Mouse (Mus musculus) CH12.LX (cell line): ENCODE data around the gene Aurkb. TPM values are rescaled to one million over a fixed set of nuclear protein-coding genes. Genes with fewer than 3 reads are reported as not detected.

Source experiments
- DNase-seq: peaks from one replicate; pipeline ENCODE4 v3.0.0-alpha.2; 2013; ENCODE audit errors: extremely low read depth
- H3K27ac ChIP-seq: 2 replicates; pipeline ENCODE4 v1.5.1; 2012; ENCODE audit warnings: low read depth, mild to moderate bottlenecking, control low read depth, moderate library complexity; ENCODE audit not compliant: insufficient read depth
- H3K27me3 ChIP-seq: replicated peaks from 2 replicates; pipeline ENCODE3; 2012; ENCODE audit warnings: inconsistent platforms
- H3K36me3 ChIP-seq, 2 experiments: replicated peaks in 1 of 2; 2 replicates each; pipeline versions ENCODE3 to v1.6.1; 2012; ENCODE audit warnings: inconsistent platforms in 1 of 2, low read length in 1 of 2, mild to moderate bottlenecking in 1 of 2, mixed read lengths in 1 of 2, moderate library complexity in 1 of 2; ENCODE audit not compliant: control insufficient read depth in 1 of 2, insufficient read depth in 1 of 2
- H3K4me1 ChIP-seq, 2 experiments: 2 replicates each; pipeline ENCODE4 v1.6.1; 2012; ENCODE audit warnings: inconsistent platforms in 1 of 2, moderate library complexity in 1 of 2; ENCODE audit not compliant: insufficient read depth in 2 of 2, control insufficient read depth in 1 of 2
- H3K4me2 ChIP-seq: 2 replicates; pipeline ENCODE4 v1.6.1; 2012; ENCODE audit warnings: low read depth, mild to moderate bottlenecking, control low read depth; ENCODE audit not compliant: poor library complexity, insufficient read depth, severe bottlenecking
- H3K4me3 ChIP-seq, 3 experiments: fragments of 150-350 bp in 1 of 3; sonication (generic) in 1 of 3; replicated peaks in 1 of 3; 2 replicates each; pipeline versions ENCODE3 to v1.5.1; 2011 to 2012; ENCODE audit warnings: low read depth in 2 of 3, low read length in 2 of 3, mild to moderate bottlenecking in 2 of 3, moderate library complexity in 2 of 3, control low read depth in 1 of 3, improper control_type of control experiment in 1 of 3, inconsistent platforms in 1 of 3, mixed read lengths in 1 of 3; ENCODE audit not compliant: poor library complexity in 1 of 3
- H3K79me2 ChIP-seq: replicated peaks from 2 replicates; pipeline ENCODE4 v1.6.1; 2012; ENCODE audit warnings: mild to moderate bottlenecking, moderate library complexity; ENCODE audit not compliant: control insufficient read depth, poor library complexity, insufficient read depth, severe bottlenecking; ENCODE audit errors: extremely low read depth
- H3K9ac ChIP-seq: 2 replicates; pipeline ENCODE4 v1.6.1; 2012; ENCODE audit warnings: low read depth, mild to moderate bottlenecking, control low read depth, moderate library complexity; ENCODE audit not compliant: insufficient read depth
- H3K9me3 ChIP-seq: replicated peaks from 2 replicates; pipeline ENCODE3; 2012; ENCODE audit warnings: low read length, inconsistent platforms, mixed read lengths
- BHLHE40 ChIP-seq: IDR thresholded peaks from 2 replicates; pipeline ENCODE4 v1.6.1; 2011; ENCODE audit warnings: mild to moderate bottlenecking, low read depth, low read length, improper control_type of control experiment
- CHD1 ChIP-seq: IDR thresholded peaks from 2 replicates; pipeline ENCODE4 v1.6.1; 2012; ENCODE audit warnings: low read depth, low read length, improper control_type of control experiment, inconsistent platforms
- CHD2 ChIP-seq: IDR thresholded peaks from 2 replicates; pipeline ENCODE4 v1.6.1; 2011; ENCODE audit warnings: low read length, improper control_type of control experiment
- CTCF ChIP-seq, 2 experiments: IDR thresholded peaks in 1 of 2; conservative IDR thresholded peaks in 1 of 2; 2 replicates each; pipeline ENCODE4 v1.5.1; 2011 to 2012; ENCODE audit warnings: low read depth in 2 of 2, low read length in 2 of 2, improper control_type of control experiment in 1 of 2, inconsistent platforms in 1 of 2, mild to moderate bottlenecking in 1 of 2, moderate library complexity in 1 of 2
- ELF1 ChIP-seq: IDR thresholded peaks from 2 replicates; pipeline ENCODE4 v1.6.1; 2014; ENCODE audit warnings: low read depth, mild to moderate bottlenecking, inconsistent platforms, low read length, improper control_type of control experiment
- ETS1 ChIP-seq: conservative IDR thresholded peaks from 2 replicates; pipeline ENCODE4 v1.6.1; 2012; ENCODE audit warnings: low read depth, mild to moderate bottlenecking, inconsistent platforms, low read length, improper control_type of control experiment, moderate library complexity
- GABPA ChIP-seq: IDR thresholded peaks from 2 replicates; pipeline ENCODE4 v1.6.1; 2012; ENCODE audit warnings: low read depth, low read length, improper control_type of control experiment, inconsistent platforms; ENCODE audit not compliant: insufficient replicate concordance
- JUN ChIP-seq: IDR thresholded peaks from 2 replicates; pipeline ENCODE4 v1.6.1; 2011; ENCODE audit warnings: low read depth, mild to moderate bottlenecking, low read length, improper control_type of control experiment, moderate library complexity; ENCODE audit not compliant: insufficient read depth
- KAT2A ChIP-seq: IDR thresholded peaks from 2 replicates; pipeline ENCODE4 v1.6.1; 2012; ENCODE audit warnings: low read length, improper control_type of control experiment, inconsistent platforms; ENCODE audit not compliant: insufficient replicate concordance
- MAX ChIP-seq: IDR thresholded peaks from 2 replicates; pipeline ENCODE4 v1.6.1; 2011; ENCODE audit warnings: low read length, improper control_type of control experiment
- MXI1 ChIP-seq: IDR thresholded peaks from 2 replicates; pipeline ENCODE4 v1.6.1; 2011; ENCODE audit warnings: mild to moderate bottlenecking, low read depth, low read length, improper control_type of control experiment
- MYC ChIP-seq: IDR thresholded peaks from 2 replicates; pipeline ENCODE4 v1.6.1; 2011; ENCODE audit warnings: low read depth, mild to moderate bottlenecking, improper control_type of control experiment, low read length
- POLR2A ChIP-seq: IDR thresholded peaks from 2 replicates; pipeline ENCODE4 v1.6.1; 2011; ENCODE audit warnings: low read depth, mild to moderate bottlenecking, improper control_type of control experiment, low read length
- RAD21 ChIP-seq: IDR thresholded peaks from 2 replicates; pipeline ENCODE4 v1.6.1; 2011; ENCODE audit warnings: low read depth, mild to moderate bottlenecking, low read length, improper control_type of control experiment, moderate library complexity
- RCOR1 ChIP-seq: conservative IDR thresholded peaks from 2 replicates; pipeline ENCODE4 v1.6.1; 2012; ENCODE audit warnings: low read depth, mild to moderate bottlenecking, inconsistent platforms, low read length, improper control_type of control experiment
- SIN3A ChIP-seq: IDR thresholded peaks from 2 replicates; pipeline ENCODE4 v1.6.1; 2012; ENCODE audit warnings: low read length, improper control_type of control experiment, inconsistent platforms
- SMC3 ChIP-seq: IDR thresholded peaks from 2 replicates; pipeline ENCODE4 v1.6.1; 2011; ENCODE audit warnings: low read depth, low read length, improper control_type of control experiment
- TBP ChIP-seq: conservative IDR thresholded peaks from 2 replicates; pipeline ENCODE4 v1.6.1; 2011; ENCODE audit warnings: low read depth, low read length, improper control_type of control experiment
- TCF12 ChIP-seq: IDR thresholded peaks from 2 replicates; pipeline ENCODE4 v1.6.1; 2014; ENCODE audit warnings: low read depth, mild to moderate bottlenecking, inconsistent platforms, low read length, improper control_type of control experiment
- ZC3H11A ChIP-seq: IDR thresholded peaks from 2 replicates; pipeline ENCODE4 v1.6.1; 2012; ENCODE audit warnings: low read depth, mild to moderate bottlenecking, inconsistent platforms, low read length, improper control_type of control experiment
- dilution Hi-C: fragments of 300-500 bp; cut with MboI; formaldehyde crosslinking; loops from 2 replicates; pipeline ENCODE4 v1.14.3; 2020; ENCODE audit warnings: low sequenced_read_pairs; ENCODE audit not compliant: extremely low pct_unique_long_range_greater_than_20kb, extremely low pct_ligation_motif_present
- in situ Hi-C: fragments of 300-500 bp; cut with MboI; formaldehyde crosslinking; loops from 3 replicates; pipeline ENCODE4 v1.14.3; 2019; ENCODE audit warnings: low sequenced_read_pairs, low pct_ligation_motif_present, low pct_unique_long_range_greater_than_20kb, mixed read lengths
- polyA plus RNA-seq: library from polyadenylated mRNA; unstranded; fragments of >175 nt; gene quantifications from 2 replicates; pipeline ENCODE4 v1.2.1, GENCODE M21; 2012; ENCODE audit warnings: low read depth; ENCODE audit not compliant: insufficient read length
- total RNA-seq, 2 experiments: library from RNA; depleted of rRNA; stranded (reverse); fragments of 300-350 nt in 1 of 2; fragments of >200 nt in 1 of 2; gene quantifications; 2 replicates each; pipeline ENCODE4 v1.2.3; 2012 to 2014

The Aurkb gene
- total and polyA plus RNA-seq, 3 experiments = 170 to 200 (median 190) TPM

GRCm38 (mm10) chr11:69033552-69033951, 11.9 kb upstream of the Aurkb start:
- H3K27ac ChIP-seq = no peak overlapping the region
- peaks cover 67 to 78% of the 10 kb centered on the region in 2 experiments for H3K36me3 ChIP-seq
- H3K9me3 ChIP-seq = no peaks in the 10 kb centered on the region
- no peak overlapping the region for H3K4me3 ChIP-seq
- TF ChIP-seq ELF1 = no peak
- TF ChIP-seq SMC3 = no peak
- no peak for TF ChIP-seq KAT2A
- TF ChIP-seq BHLHE40 = no peak
- no peak for TF ChIP-seq ETS1
- TF ChIP-seq RAD21 = no peak
- TF ChIP-seq JUN = no peak
- no peak for TF ChIP-seq SIN3A
- TF ChIP-seq RCOR1 = no peak
- TF ChIP-seq TBP = no peak
- TF ChIP-seq MYC = no peak
- TF ChIP-seq CHD1 = no peak
- TF ChIP-seq MXI1 = no peak
- TF ChIP-seq CHD2 = no peak
- TF ChIP-seq GABPA = no peak
- TF ChIP-seq ZC3H11A = no peak
- TF ChIP-seq POLR2A = no peak
- TF ChIP-seq TCF12 = no peak
- H3K79me2 ChIP-seq = no peaks in the 10 kb centered on the region
- dilution Hi-C loops = no loop called here
- in situ Hi-C loops = no loop called here
- no peak overlapping the region for H3K9ac ChIP-seq
- H3K4me2 ChIP-seq = no peak overlapping the region
- H3K4me1 ChIP-seq = peaks cover 12 to 22% of the 10 kb centered on the region in 2 experiments
- DNase-seq = no peak
- H3K27me3 ChIP-seq = no peaks in the 10 kb centered on the region

GRCm38 (mm10) chr11:69034585-69034984, 10.9 kb upstream of the Aurkb start:
- no peak for DNase-seq
- in situ Hi-C loops = no loop called here

More at GRCm38 (mm10) chr11:69034585-69034984, 10.9 kb upstream of the Aurkb start:
- TF ChIP-seq CHD2 (no peak), SMC3 (no peak), MAX (no peak), CTCF (conservative IDR thresholded peaks at IDR 0.05 in 1 of 2, IDR thresholded peaks at IDR 0.05 in 1 of 2; ENCODE audit: low read depth in 2 of 2, low read length in 2 of 2) (no peak)
- no peak overlapping the region for H3K4me2 ChIP-seq
- H3K36me3 ChIP-seq = peaks cover 58 to 68% of the 10 kb centered on the region in 2 experiments
- dilution Hi-C loops = no loop called here
- H3K27me3 ChIP-seq = no peaks in the 10 kb centered on the region
- no peak overlapping the region for H3K4me3 ChIP-seq
- no peaks in the 10 kb centered on the region for H3K79me2 ChIP-seq
- peaks cover 18 to 32% of the 10 kb centered on the region in 2 experiments for H3K4me1 ChIP-seq
- no peak overlapping the region for H3K9ac ChIP-seq
- no peaks in the 10 kb centered on the region for H3K9me3 ChIP-seq
- no peak overlapping the region for H3K27ac ChIP-seq
